ENCODE assay signal across 29 mouse cellular contexts in the genomic region with DNA sequence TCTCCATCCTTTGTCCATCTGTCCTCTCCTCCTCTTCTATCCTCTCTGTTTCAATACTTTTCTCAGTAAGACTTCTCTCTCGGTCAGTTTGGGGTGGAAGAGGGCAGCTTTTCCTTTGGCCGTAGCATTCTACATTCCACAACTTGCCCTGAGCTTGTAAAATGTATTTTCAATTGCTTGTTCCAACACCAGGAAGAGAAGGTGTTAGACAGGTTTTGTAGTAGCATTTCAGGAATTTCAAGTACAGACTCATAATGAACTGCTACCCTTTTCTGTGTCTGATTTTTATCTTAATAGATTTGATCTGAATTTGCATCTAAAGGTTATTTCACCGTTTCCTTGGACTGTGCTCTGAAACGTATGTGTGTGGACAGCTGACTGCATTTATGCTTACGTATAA. TPM values are rescaled to one million over a fixed set of nuclear protein-coding genes. Genes with fewer than 3 reads are reported as not detected.
DNase-seq lines count a peak whose midpoint lies in the region; ATAC-seq and TF ChIP-seq lines count a peak whose summit lies in the region.
"Had no signal": no experiment of that assay in that cellular context is flagged by ENCODE, and none has a peak within 500 bp of the region (broad histone marks: within the 10 kb centered on the region; RNA-seq: fewer than 3 reads in every experiment).

No protein-coding gene starts in this region.

- no peaks in the 10 kb centered on the region for H3K27me3 ChIP-seq in kidney, postnatal 0 days (ENCODE audit: insufficient read depth, low read length)
- no peaks in the 10 kb centered on the region for H3K27me3 ChIP-seq in lung, postnatal 0 days (replicated peaks; ENCODE audit: insufficient read depth, low read length)
- H3K27me3 ChIP-seq in stomach, postnatal 0 days (ENCODE audit: control insufficient read depth, insufficient read depth, low read length): no peaks in the 10 kb centered on the region
- H3K27me3 ChIP-seq: forebrain, embryonic 15.5 days; hindbrain, embryonic 13.5 days; kidney, embryonic 15.5 days; limb, embryonic 13.5 days; liver, embryonic 12.5 days; megakaryocyte, embryonic 14.5 days; midbrain, embryonic 13.5 days; Patski had no signal

- 0 out of 2 replicates have a peak overlapping the region, but pooled peaks have one; percentile 6 for H3K4me2 ChIP-seq in kidney, postnatal 0 days (ENCODE audit: low read length)
- H3K4me2 ChIP-seq in lung, postnatal 0 days (replicated peaks; ENCODE audit: low read depth, low read length): peak overlapping the region; percentile 19; the same call in 1 of the 2 replicates
- peak overlapping the region; percentile 20; the same call in 1 of the 2 replicates for H3K4me2 ChIP-seq in stomach, postnatal 0 days (replicated peaks; ENCODE audit: low read depth)
- H3K4me2 ChIP-seq: forebrain, embryonic 15.5 days; heart, embryonic 11.5 days; hindbrain, embryonic 13.5 days; kidney, embryonic 15.5 days; limb, embryonic 13.5 days; liver, embryonic 12.5 days; midbrain, embryonic 13.5 days had no signal

- TF ChIP-seq EP300 in lung, postnatal 0 days (IDR thresholded peaks at IDR 0.05): peak; percentile 59
- TF ChIP-seq EP300 in stomach, postnatal 0 days (optimal IDR thresholded peaks at IDR 0.05): no peak

- no peaks in the 10 kb centered on the region for H3K9me3 ChIP-seq in kidney, postnatal 0 days (replicated peaks; ENCODE audit: low read length)
- no peaks in the 10 kb centered on the region for H3K9me3 ChIP-seq in lung, postnatal 0 days (ENCODE audit: low read length)
- no peaks in the 10 kb centered on the region for H3K9me3 ChIP-seq in stomach, postnatal 0 days (ENCODE audit: control insufficient read depth, low read length)
- H3K9me3 ChIP-seq: forebrain, embryonic 15.5 days; hindbrain, embryonic 13.5 days; liver, embryonic 12.5 days; midbrain, embryonic 13.5 days had no signal

- 63% methylated on average over 5 of the region's 5 CpGs for WGBS in kidney, postnatal 0 days
- WGBS in lung, postnatal 0 days: 54% methylated on average over 5 of the region's 5 CpGs
- WGBS in stomach, postnatal 0 days: 53% methylated on average over 5 of the region's 5 CpGs

- peak overlapping the region; percentile 36; the same call in 1 of the 2 replicates for H3K27ac ChIP-seq in kidney, postnatal 0 days
- H3K27ac ChIP-seq in lung, postnatal 0 days (ENCODE audit: low read length): peak overlapping the region; percentile 33; the same call in 1 of the 2 replicates
- peak overlapping the region; percentile 87 for H3K27ac ChIP-seq in stomach, postnatal 0 days (replicated peaks)
- H3K27ac ChIP-seq: forebrain, embryonic 10.5 days; forebrain, embryonic 15.5 days; gastrocnemius, adult 2 months; hindbrain, embryonic 13.5 days; kidney, embryonic 15.5 days; layer of hippocampus, adult 2 months; left cerebral cortex, adult 2 months; limb, embryonic 13.5 days; liver, embryonic 12.5 days; midbrain, embryonic 13.5 days had no signal

- DNase-seq in kidney, postnatal 0 days (ENCODE audit: low spot score): no peak
- DNase-seq in kidney, adult 9 months: no peak
- peak; percentile 57 for DNase-seq in lung, postnatal 0 days (ENCODE audit: low spot score)
- DNase-seq in lung, adult 18-20 months: no peak
- peak; percentile 72 for DNase-seq in fat pad, adult 2 months (ENCODE audit: extremely low read depth, low read depth, low spot score)
- DNase-seq in stomach, postnatal 0 days (ENCODE audit: low spot score): no peak
- DNase-seq in ovary, postnatal 14 days (ENCODE audit: low spot score): no peak
- DNase-seq: adrenal gland, postnatal 14 days; cerebellum, adult 11 months; cerebellum, adult 9-10 months; gastrocnemius, adult 2 months; gastrocnemius, postnatal 36 days; heart, adult 18-20 months; heart, postnatal 36 days; liver, postnatal 0 days; retina, postnatal 1 day; right cerebral cortex, postnatal 25 days had no signal

- peaks cover 3% of the 10 kb centered on the region; the same call in 1 of the 2 replicates for H3K4me1 ChIP-seq in kidney, postnatal 0 days (replicated peaks; ENCODE audit: insufficient read depth, low read length)
- peaks cover 5% of the 10 kb centered on the region; the same call in 1 of the 2 replicates for H3K4me1 ChIP-seq in lung, postnatal 0 days (ENCODE audit: insufficient read depth, low read depth, low read length)
- no peaks in the 10 kb centered on the region; the same call in 1 of the 2 replicates for H3K4me1 ChIP-seq in stomach, postnatal 0 days (replicated peaks; ENCODE audit: control insufficient read depth, insufficient read depth)
- H3K4me1 ChIP-seq: forebrain, embryonic 10.5 days; megakaryocyte, embryonic 14.5 days; midbrain, embryonic 13.5 days had no signal

- no peak overlapping the region for H3K4me3 ChIP-seq in kidney, postnatal 0 days (replicated peaks; ENCODE audit: low read depth, low read length)
- no peak overlapping the region for H3K4me3 ChIP-seq in lung, postnatal 0 days (ENCODE audit: low read depth, low read length)
- peak overlapping the region; percentile 12; the same call in 1 of the 2 replicates for H3K4me3 ChIP-seq in stomach, postnatal 0 days (ENCODE audit: low read depth, low read length)
- H3K4me3 ChIP-seq: forebrain, embryonic 10.5 days; forebrain, embryonic 15.5 days; gastrocnemius, adult 2 months; hindbrain, embryonic 13.5 days; kidney, embryonic 15.5 days; layer of hippocampus, adult 2 months; left cerebral cortex, adult 2 months; limb, embryonic 13.5 days; liver, embryonic 12.5 days; megakaryocyte, embryonic 14.5 days; midbrain, embryonic 13.5 days had no signal

- no peak for ATAC-seq in kidney, postnatal 0 days (replicated peaks; ENCODE audit: low FRiP score, low read depth)
- ATAC-seq in lung, postnatal 0 days: peak; percentile 58
- no peak for ATAC-seq in stomach, postnatal 0 days (ENCODE audit: low FRiP score, low TSS enrichment)
- ATAC-seq: forebrain, embryonic 15.5 days; liver, embryonic 12.5 days; liver, postnatal 0 days; midbrain, embryonic 13.5 days; Patski had no signal

- no peaks in the 10 kb centered on the region for H3K36me3 ChIP-seq in kidney, postnatal 0 days (ENCODE audit: insufficient read depth, low read length)
- no peaks in the 10 kb centered on the region for H3K36me3 ChIP-seq in lung, postnatal 0 days (ENCODE audit: insufficient read depth, low read length)
- H3K36me3 ChIP-seq in stomach, postnatal 0 days (ENCODE audit: control insufficient read depth, insufficient read depth, low read length): no peaks in the 10 kb centered on the region
- H3K36me3 ChIP-seq: forebrain, embryonic 15.5 days; kidney, embryonic 15.5 days; limb, embryonic 13.5 days; liver, embryonic 12.5 days; midbrain, embryonic 13.5 days had no signal

- no peak for TF ChIP-seq CTCF in kidney, postnatal 0 days (IDR thresholded peaks at IDR 0.05; ENCODE audit: low read depth)
- no peak for TF ChIP-seq CTCF in lung, postnatal 0 days (IDR thresholded peaks at IDR 0.05)
- TF ChIP-seq CTCF in stomach, postnatal 0 days (IDR thresholded peaks at IDR 0.05; ENCODE audit: low read depth): no peak

- no peak overlapping the region for H3K9ac ChIP-seq in kidney, postnatal 0 days (ENCODE audit: low read depth, low read length)
- H3K9ac ChIP-seq in lung, postnatal 0 days (replicated peaks; ENCODE audit: low read depth): no peak overlapping the region
- H3K9ac ChIP-seq in stomach, postnatal 0 days (ENCODE audit: low read length): no peak overlapping the region
- H3K9ac ChIP-seq: forebrain, embryonic 15.5 days; hindbrain, embryonic 13.5 days; kidney, embryonic 15.5 days; limb, embryonic 13.5 days; liver, embryonic 12.5 days; liver, postnatal 0 days; midbrain, embryonic 13.5 days had no signal

RNA-seq across cellular contexts. Expression of a gene that starts 0.3 kb away (rescaled TPM):
- 9.4 and 10.1 TPM in 2 replicates for polyA plus RNA-seq in kidney, postnatal 0 days (2015; fragmentation: Nextera tagmentation; extraction: Ambion mirVana)
- 2.8 and 3.3 TPM in 2 replicates for polyA plus RNA-seq in lung, postnatal 0 days (2015; fragmentation: Nextera tagmentation; extraction: Ambion mirVana)
- 8.8 and 11.4 TPM in 2 replicates for polyA plus RNA-seq in stomach, postnatal 0 days (2015; fragmentation: Nextera tagmentation; extraction: Ambion mirVana)

Comparison
In these comparisons a context has a peak if more than half of its experiments do, and no peak if none do; other contexts are left out.
1. DNase-seq: peak in lung, postnatal 0 days (single experiment) and fat pad, adult 2 months (single experiment); none in kidney, postnatal 0 days (single experiment), kidney, adult 9 months (single experiment), lung, adult 18-20 months (0 of 2), stomach, postnatal 0 days (single experiment) and ovary, postnatal 14 days (single experiment).
2. H3K27ac ChIP-seq: peak in every context shown above with its lines; median percentile 87 in stomach, postnatal 0 days; 36 in kidney, postnatal 0 days; 33 in lung, postnatal 0 days.
3. Peak in every context shown above with its lines, with median percentiles within 50 percentile points of each other: H3K4me2 ChIP-seq.